Mouse (Mus musculus) T-helper 17 cell (primary cell): ENCODE measurements around the gene Eya4.

Experiments used
- in situ Hi-C, 2 experiments: fragments of 300-600 bp; cut with MboI, MseI; formaldehyde crosslinking; loops; 1 replicate in 1 of 2; 2 replicates in 1 of 2; pipeline ENCODE4 v1.15.1; 2025; ENCODE audit warnings: high pct_unique_total_duplicates in 2 of 2

Gene Eya4

GRCm38 (mm10) chr10:23076691-23077385, 273.7 kb downstream of the Eya4 start:
- in situ Hi-C loops, result loop anchor here in 1 of 2 experiments (25.0 kb wide), 1 partner anchor 1015 kb away; the partner anchor contains the start of gene 4930444G20Rik

- in situ Hi-C loops, result no loop called here
These were observed 277.2 kb downstream of the Eya4 start for GRCm38 (mm10) chr10:23073431-23073830.

GRCm38 (mm10) chr10:23063637-23064036, 286.9 kb downstream of the Eya4 start:
- in situ Hi-C loops, result no loop called here

GRCm38 (mm10) chr10:23062719-23063118, 287.9 kb downstream of the Eya4 start:
- in situ Hi-C loops, result no loop called here

- in situ Hi-C loops, result no loop called here
These were observed 289.9 kb downstream of the Eya4 start for GRCm38 (mm10) chr10:23060694-23061060.

GRCm38 (mm10) chr10:23060041-23060693, 290.4 kb downstream of the Eya4 start:
- in situ Hi-C loops, result no loop called here

GRCm38 (mm10) chr10:23053379-23053915, 297.1 kb downstream of the Eya4 start:
- in situ Hi-C loops, result loop anchor here in 1 of 2 experiments (10.0 kb wide), 1 partner anchor 389 kb away; no protein-coding TSS in a partner anchor
